Mouse (Mus musculus) C2C12 (cell line): ENCODE measurements around the gene Aoc1.

Experiments used
- MAX ChIP-seq: IDR thresholded peaks from one replicate; pipeline ENCODE4 v1.6.1; 2011; ENCODE audit warnings: mild to moderate bottlenecking, control low read depth
- MYOD1 ChIP-seq: IDR thresholded peaks from one replicate; pipeline ENCODE4 v1.6.1; 2011; ENCODE audit warnings: low read depth; ENCODE audit not compliant: control insufficient read depth, insufficient read length
- USF1 ChIP-seq: IDR thresholded peaks from one replicate; pipeline ENCODE4 v1.6.1; 2011; ENCODE audit warnings: low read depth, mild to moderate bottlenecking, control low read depth, moderate library complexity

- TF ChIP-seq USF1: no peak
- no peak for TF ChIP-seq MYOD1
- no peak for TF ChIP-seq MAX
Measured at GRCm38 (mm10) chr6:48842111-48842842, 30.4 kb upstream of the Aoc1 start.
